Mouse (Mus musculus): Measurements from ENCODE around the gene Gabre. TPM values are rescaled to one million over a fixed set of nuclear protein-coding genes. Genes with fewer than 3 reads are reported as not detected.

Gene Gabre
- 0.55 and 0.72 TPM in 2 replicates for polyA plus RNA-seq (2016; fragmentation: Nextera tagmentation; extraction: Ambion mirVana)

DNA sequence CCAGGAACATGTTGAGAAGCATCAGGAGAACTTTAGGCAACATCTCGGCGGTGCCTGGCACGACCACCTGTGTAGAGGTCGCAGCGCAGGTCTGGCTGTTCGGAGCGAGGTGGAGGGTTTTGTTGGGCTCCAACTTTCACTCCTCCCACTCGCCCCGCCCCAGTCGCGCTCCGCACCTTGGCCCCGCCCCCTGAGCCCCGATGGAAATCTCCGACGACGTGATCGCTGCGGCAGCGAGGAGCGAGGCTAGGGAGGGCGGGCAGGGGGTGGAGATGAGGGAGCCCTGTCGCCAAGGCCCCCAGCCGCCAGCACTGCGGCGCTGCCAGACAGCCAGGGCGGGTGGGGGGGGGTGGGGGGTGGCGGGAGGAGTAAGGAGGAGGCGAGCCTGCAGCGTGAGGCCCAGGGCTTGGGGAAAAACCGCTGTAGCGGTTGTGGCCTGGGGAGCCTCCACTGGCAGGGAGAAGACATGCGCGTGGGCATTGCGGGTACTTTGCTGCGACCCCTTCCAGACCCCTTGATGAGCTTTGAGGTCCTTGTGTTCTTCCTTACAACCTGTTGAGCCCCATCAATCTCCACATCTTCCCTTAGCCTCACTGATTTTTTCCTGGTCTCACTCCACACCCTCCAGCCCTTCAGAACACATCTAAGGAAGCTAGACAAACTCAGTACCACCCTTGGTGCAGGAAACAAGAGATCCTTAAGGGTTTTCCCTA, at the start of gene Gabre:
Gabre (minus strand) TSS at position 145 of the 713 bp plus-strand sequence.
- H3K9me3 ChIP-seq (replicated peaks) = no peaks in the 10 kb centered on the region
- no peaks in the 10 kb centered on the region for H3K36me3 ChIP-seq
- peak; percentile 60 for DNase-seq (ENCODE audit: low spot score)
- peaks cover 8% of the 10 kb centered on the region; the same call in 1 of the 2 replicates for H3K27me3 ChIP-seq (ENCODE audit: low read depth, poor library complexity, severe bottlenecking)
- H3K4me3 ChIP-seq = peak within 1 kb of the TSS; percentile 54
- WGBS = 16% methylated on average over 35 of the region's 36 CpGs
- peak within 1 kb of the TSS; percentile 73 for H3K27ac ChIP-seq (replicated peaks)
- peaks cover 3% of the 10 kb centered on the region; the same call in 1 of the 2 replicates for H3K4me1 ChIP-seq

DNA sequence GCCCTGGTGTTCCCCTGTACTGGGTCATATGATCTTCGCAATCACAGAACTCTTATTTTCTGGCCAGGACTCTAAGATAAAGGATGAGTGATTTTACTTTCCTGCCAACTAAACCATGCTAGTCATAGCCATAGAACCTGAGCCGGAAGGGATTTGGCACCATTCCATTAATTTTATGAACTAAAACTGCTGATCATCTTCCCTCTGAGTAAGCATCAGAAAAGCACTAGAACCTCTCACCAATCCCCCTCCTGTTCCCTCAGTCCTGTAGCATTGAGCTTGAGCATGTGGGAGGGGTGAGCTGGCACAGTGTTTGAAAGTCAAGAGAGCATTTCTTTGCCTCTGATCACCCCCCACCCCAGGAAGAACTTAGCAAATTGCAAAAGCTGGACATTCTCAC, 23.2 kb upstream of the Gabre start:
- no peak overlapping the region for H3K27ac ChIP-seq (replicated peaks)
- H3K4me3 ChIP-seq = no peak overlapping the region
- 96% methylated on average over 2 of the region's 2 CpGs for whole genome bisulfite sequencing
- H3K36me3 ChIP-seq = no peaks in the 10 kb centered on the region
- H3K9me3 ChIP-seq (replicated peaks) = no peaks in the 10 kb centered on the region
- no peak for DNase-seq (ENCODE audit: low spot score)
- H3K27me3 ChIP-seq (ENCODE audit: low read depth, poor library complexity, severe bottlenecking) = no peaks in the 10 kb centered on the region
- no peaks in the 10 kb centered on the region for H3K4me1 ChIP-seq

DNA sequence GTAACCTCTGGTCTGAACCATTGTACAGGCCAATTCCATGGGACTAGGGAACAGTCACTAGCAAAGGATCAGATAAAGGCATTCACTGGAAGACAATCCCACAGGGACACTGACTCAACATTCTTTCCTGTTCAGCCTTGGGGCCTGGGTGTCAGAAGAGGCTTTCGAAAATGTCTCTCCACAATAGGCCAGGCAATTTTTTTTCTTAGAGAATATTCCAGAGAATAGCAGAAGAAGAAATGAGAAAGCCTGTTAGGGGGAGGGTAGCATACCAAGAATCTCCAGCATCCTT, 715 bp upstream of the Gabre start:
- Histone ChIP-seq H3K36me3 (no peaks in the 10 kb centered on the region), H3K4me3 (peak overlapping the region; percentile 54), H3K9me3 (replicated peaks) (no peaks in the 10 kb centered on the region), H3K27me3 (ENCODE audit: low read depth, poor library complexity, severe bottlenecking) (peaks cover 8% of the 10 kb centered on the region; the same call in 1 of the 2 replicates), H3K27ac (replicated peaks) (no peak overlapping the region), H3K4me1 (peaks cover 3% of the 10 kb centered on the region; the same call in 1 of the 2 replicates)
- DNase-seq (ENCODE audit: low spot score) = no peak
- 78% methylated on average over 1 of the region's 1 CpGs for WGBS

DNA sequence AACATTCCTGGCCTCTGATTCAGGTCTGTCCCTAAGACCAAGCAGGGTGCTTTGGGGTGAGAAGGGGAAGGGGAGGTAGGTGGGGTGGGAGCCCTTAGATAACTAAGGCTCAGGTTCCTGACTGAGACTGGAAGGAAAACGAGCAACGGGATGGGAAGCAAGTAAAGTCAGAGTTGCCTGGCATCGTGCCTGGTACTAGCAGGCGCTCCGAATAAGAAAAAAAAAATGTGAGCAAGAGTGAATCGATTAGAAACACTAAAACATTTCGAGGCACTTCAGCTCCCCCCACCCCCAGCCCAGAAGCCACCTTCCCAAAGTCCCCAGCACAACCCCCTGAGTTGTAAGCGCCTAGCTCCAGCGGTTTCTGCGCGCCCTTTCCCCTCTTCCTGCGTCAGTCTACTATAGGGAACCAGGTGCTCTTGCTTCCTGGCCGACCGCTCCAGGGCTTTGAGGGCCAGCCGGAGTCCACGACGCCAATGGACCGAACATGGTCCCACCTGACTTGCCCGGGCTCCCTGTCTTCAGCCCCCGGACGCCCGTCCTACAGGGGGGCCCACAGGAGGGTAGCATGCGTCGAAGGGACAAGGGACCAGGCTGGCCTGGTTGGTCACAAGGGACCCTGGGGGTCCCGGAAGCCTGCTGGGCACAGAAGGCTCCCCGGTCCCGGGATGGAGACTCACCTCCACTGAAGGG, 491 bp downstream of the Gabre start:
- Histone ChIP-seq H3K27me3 (ENCODE audit: low read depth, poor library complexity, severe bottlenecking) (peaks cover 8% of the 10 kb centered on the region; the same call in 1 of the 2 replicates), H3K4me1 (peaks cover 3% of the 10 kb centered on the region; the same call in 1 of the 2 replicates), H3K9me3 (replicated peaks) (no peaks in the 10 kb centered on the region), H3K27ac (replicated peaks) (peak overlapping the region; percentile 73; the same call in 1 of the 2 replicates), H3K36me3 (no peaks in the 10 kb centered on the region), H3K4me3 (peak overlapping the region; percentile 54)
- no peak for DNase-seq (ENCODE audit: low spot score)
- 35% methylated on average over 27 of the region's 27 CpGs for WGBS

- no peak overlapping the region for H3K4me3 ChIP-seq
- 93% methylated on average over 11 of the region's 11 CpGs for WGBS
- H3K36me3 ChIP-seq = no peaks in the 10 kb centered on the region
- DNase-seq (ENCODE audit: low spot score) = no peak
- H3K27me3 ChIP-seq (ENCODE audit: low read depth, poor library complexity, severe bottlenecking) = peaks cover 8% of the 10 kb centered on the region; the same call in 1 of the 2 replicates
- peaks cover 3% of the 10 kb centered on the region; the same call in 1 of the 2 replicates for H3K4me1 ChIP-seq
- no peaks in the 10 kb centered on the region for H3K9me3 ChIP-seq (replicated peaks)
- H3K27ac ChIP-seq (replicated peaks) = no peak overlapping the region
Observed at GRCm38 (mm10) chrX:72270637-72271036, 4.0 kb downstream of the Gabre start.

DNA sequence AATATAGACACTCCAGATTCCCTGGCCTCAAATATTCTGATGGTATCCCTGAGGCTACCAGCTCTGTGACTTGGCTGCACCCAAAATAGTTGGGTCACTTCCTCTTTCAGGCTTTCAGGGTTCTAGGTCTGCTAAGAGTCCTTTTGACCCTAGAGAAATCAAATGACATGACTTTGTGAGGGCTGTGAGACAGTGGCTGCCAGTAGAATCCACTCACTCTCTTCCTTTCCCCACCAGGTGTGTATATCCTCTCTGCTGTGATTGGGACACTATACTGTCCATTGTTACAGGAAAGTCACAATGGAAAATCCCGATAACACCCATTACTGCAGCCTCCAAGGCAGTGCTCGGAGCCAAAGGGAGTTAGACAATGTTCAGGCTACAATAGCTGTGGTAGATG, 52.9 kb downstream of the Gabre start, which contains the start of gene Magea4:
Magea4 (plus strand) TSS at position 301 of the 400 bp plus-strand sequence.
- no peaks in the 10 kb centered on the region for H3K4me1 ChIP-seq
- H3K27me3 ChIP-seq (ENCODE audit: low read depth, poor library complexity, severe bottlenecking) = no peaks in the 10 kb centered on the region
- 92% methylated on average over 2 of the region's 2 CpGs for WGBS
- no peak within 1 kb of the TSS for H3K4me3 ChIP-seq
- H3K36me3 ChIP-seq = no peaks in the 10 kb centered on the region
- no peaks in the 10 kb centered on the region for H3K9me3 ChIP-seq (replicated peaks)
- DNase-seq (ENCODE audit: low spot score) = no peak
- no peak within 1 kb of the TSS for H3K27ac ChIP-seq (replicated peaks)

MicroRNA genes within 50 kb of the gene (microRNA counts, 519-probe panel; counts per million panel counts)
- microRNA mmu-miR-224 (not detected), microRNA mmu-miR-452 (not detected)

Small RNA genes lying within 50 kb of the gene (microRNA-seq; reads per million reads assigned to microRNA genes)
- gene Mir224 (122 reads per million, percentile 54 among the genes with 10 or more reads in this experiment), gene Mir452 (79.9 reads per million, percentile 47 among the genes with 10 or more reads in this experiment)

Other genes starting within 250 kb of the Gabre start
- gene Magea4, start 52.8 kb downstream of the Gabre start, polyA plus RNA-seq (2016; fragmentation: Nextera tagmentation; extraction: Ambion mirVana) = not detected in 2 replicates
- not detected in 2 replicates for gene Magea10, start 112.1 kb upstream of the Gabre start, polyA plus RNA-seq (2016; fragmentation: Nextera tagmentation; extraction: Ambion mirVana)

Data from midbrain, embryonic 10.5 days (tissue).